Mouse (Mus musculus) lung, embryonic 14.5 days (tissue): ENCODE data around the gene Mmaa. TPM values are rescaled to one million over a fixed set of nuclear protein-coding genes. Genes with fewer than 3 reads are reported as not detected.

Experiments used
- ATAC-seq: fragments of 200-750 bp; cut with Nextera tagmentation; 2 replicates; pipeline ENCODE4 v1.8.0; 2017; ENCODE audit warnings: mild to moderate bottlenecking, moderate TSS enrichment, moderate library complexity; ENCODE audit not compliant: insufficient read depth
- DNase-seq: peaks from one replicate; pipeline ENCODE4 v3.0.0-alpha.2; 2015
- H3K27ac ChIP-seq: fragments of 300-500 bp; sonication (generic); 2 replicates; pipeline ENCODE4 v1.5.1; 2014; ENCODE audit warnings: low read depth, mild to moderate bottlenecking, moderate library complexity
- H3K27me3 ChIP-seq: fragments of 300-500 bp; sonication (generic); 2 replicates; pipeline ENCODE4 v1.6.1; 2014; ENCODE audit warnings: low read length, control low read depth; ENCODE audit not compliant: insufficient read depth
- H3K36me3 ChIP-seq: fragments of 300-500 bp; sonication (generic); 2 replicates; pipeline ENCODE4 v1.6.1; 2014; ENCODE audit warnings: control low read depth; ENCODE audit not compliant: insufficient read depth
- H3K4me1 ChIP-seq: fragments of 300-500 bp; sonication (generic); 2 replicates; pipeline ENCODE4 v1.6.1; 2014; ENCODE audit warnings: antibody characterized with exemption, control low read depth; ENCODE audit not compliant: insufficient read depth
- H3K4me2 ChIP-seq: fragments of 300-500 bp; sonication (generic); 2 replicates; pipeline ENCODE4 v1.6.1; 2014; ENCODE audit warnings: mild to moderate bottlenecking
- H3K4me3 ChIP-seq: fragments of 300-500 bp; sonication (generic); 2 replicates; pipeline ENCODE4 v1.5.1; 2014; ENCODE audit warnings: low read depth, low read length
- H3K9ac ChIP-seq: fragments of 300-500 bp; sonication (generic); 2 replicates; pipeline ENCODE4 v1.6.1; 2014
- H3K9me3 ChIP-seq: fragments of 300-500 bp; sonication (generic); 2 replicates; pipeline ENCODE4 v1.6.1; 2016; ENCODE audit warnings: low read depth, low read length, control low read depth
- CTCF ChIP-seq: IDR thresholded peaks from 2 replicates; pipeline ENCODE4 v1.5.1; 2016; ENCODE audit warnings: antibody characterized with exemption, low read depth
- whole genome bisulfite sequencing: fragments of 180-500 bp; shearing (Covaris S2); extraction: QIAGEN DNeasy Blood & Tissue Kit; methylation state at CpG from one replicate; pipeline ENCODE4 v1.1.7; 2014; 5-methylcytosine and 5-hydroxymethylcytosine counted together
- polyA plus RNA-seq: library from polyadenylated mRNA; unstranded; fragments of >200 nt; fragmentation: Nextera tagmentation; extraction: Ambion mirVana; gene quantifications from 2 replicates; pipeline ENCODE4 v1.2.1, GENCODE M21; 2014

Mmaa gene
- polyA plus RNA-seq, 1 experiment from 2014 or later, result 9.9 TPM

DNA sequence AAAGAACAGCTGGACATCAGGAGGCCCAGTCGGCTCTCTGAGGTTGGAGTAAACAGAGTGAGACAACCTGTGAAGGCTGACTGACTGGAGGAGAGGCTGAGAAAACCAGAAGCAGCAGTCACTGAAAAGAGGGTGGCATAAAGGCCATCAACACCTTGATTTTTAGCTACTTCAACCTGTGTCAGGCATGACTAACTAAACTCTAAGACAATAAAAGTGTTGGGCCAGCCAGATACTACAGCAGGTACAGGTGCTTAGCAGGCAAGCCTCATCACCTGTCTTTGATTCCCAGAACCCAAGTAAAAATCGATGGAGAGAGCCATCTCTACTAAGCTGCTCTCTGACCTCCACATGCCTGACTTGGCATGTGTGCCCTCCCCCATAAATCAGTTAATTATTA lies 6.1 kb downstream of the Mmaa start:
- H3K9ac ChIP-seq, result no peak overlapping the region
- H3K4me1 ChIP-seq, result peaks cover 7% of the 10 kb centered on the region; the same call in 1 of the 2 replicates
- DNase-seq (no peak), ATAC-seq (no peak)
- no peaks in the 10 kb centered on the region for H3K9me3 ChIP-seq
- no peak for TF ChIP-seq CTCF
- H3K36me3 ChIP-seq, result no peaks in the 10 kb centered on the region
- no peak overlapping the region for H3K4me2 ChIP-seq
- no peaks in the 10 kb centered on the region for H3K27me3 ChIP-seq
- WGBS, result 45% methylated on average over 2 of the region's 2 CpGs
- no peak overlapping the region for H3K4me3 ChIP-seq
- H3K27ac ChIP-seq, result no peak overlapping the region

DNA sequence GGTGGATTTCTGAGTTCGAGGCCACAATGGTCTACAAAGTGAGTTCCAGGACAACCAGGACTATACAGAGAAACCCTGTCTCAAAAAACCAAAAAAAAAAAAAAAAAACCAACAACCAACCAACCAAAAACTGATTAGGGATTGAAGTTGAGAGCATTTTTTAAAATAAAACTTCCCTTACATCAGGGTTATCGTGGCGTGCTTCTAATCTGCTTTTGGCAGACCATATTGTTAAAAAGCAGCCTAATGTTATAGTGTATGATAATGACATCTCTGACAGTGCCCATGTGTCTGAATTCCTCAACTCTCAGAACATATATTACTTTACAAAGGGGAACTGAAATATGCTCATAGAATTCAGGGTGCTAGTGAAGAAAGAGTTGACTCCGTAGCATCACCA lies 6.5 kb downstream of the Mmaa start:
- H3K27ac ChIP-seq, result no peak overlapping the region
- H3K36me3 ChIP-seq, result no peaks in the 10 kb centered on the region
- DNase-seq, result no peak
- no peaks in the 10 kb centered on the region for H3K27me3 ChIP-seq
- H3K4me3 ChIP-seq, result no peak overlapping the region
- TF ChIP-seq CTCF, result no peak
- H3K9ac ChIP-seq, result no peak overlapping the region
- no peaks in the 10 kb centered on the region for H3K9me3 ChIP-seq
- 86% methylated on average over 4 of the region's 4 CpGs for WGBS
- no peak overlapping the region for H3K4me2 ChIP-seq
- H3K4me1 ChIP-seq, result peaks cover 3% of the 10 kb centered on the region; the same call in 1 of the 2 replicates
- ATAC-seq, result no peak

DNA sequence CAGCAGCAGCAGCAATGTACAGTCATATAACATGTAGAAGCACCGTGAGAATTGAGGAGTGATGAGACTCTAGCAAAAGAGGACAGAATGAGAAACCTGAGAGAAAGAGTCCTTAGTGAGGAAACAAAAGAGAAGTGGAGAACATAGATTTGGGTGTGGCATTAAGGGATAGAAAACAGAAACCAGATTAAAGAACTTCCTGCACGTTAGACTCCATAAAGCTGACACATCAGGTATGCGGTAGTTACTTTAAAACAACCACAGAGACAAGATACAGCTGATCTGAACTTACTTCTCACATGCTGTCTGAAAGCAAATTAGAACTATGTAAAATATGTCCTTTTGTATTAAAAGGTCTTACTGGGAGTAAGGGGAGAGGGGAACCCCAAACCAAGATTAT lies 8.3 kb downstream of the Mmaa start:
- 86% methylated on average over 3 of the region's 3 CpGs for WGBS
- Histone ChIP-seq H3K4me3 (no peak overlapping the region), H3K9ac (no peak overlapping the region), H3K9me3 (no peaks in the 10 kb centered on the region), H3K27me3 (no peaks in the 10 kb centered on the region), H3K4me2 (no peak overlapping the region), H3K27ac (no peak overlapping the region), H3K4me1 (no peaks in the 10 kb centered on the region), H3K36me3 (no peaks in the 10 kb centered on the region)
- no peak for DNase-seq
- no peak for TF ChIP-seq CTCF
- no peak for ATAC-seq

DNA sequence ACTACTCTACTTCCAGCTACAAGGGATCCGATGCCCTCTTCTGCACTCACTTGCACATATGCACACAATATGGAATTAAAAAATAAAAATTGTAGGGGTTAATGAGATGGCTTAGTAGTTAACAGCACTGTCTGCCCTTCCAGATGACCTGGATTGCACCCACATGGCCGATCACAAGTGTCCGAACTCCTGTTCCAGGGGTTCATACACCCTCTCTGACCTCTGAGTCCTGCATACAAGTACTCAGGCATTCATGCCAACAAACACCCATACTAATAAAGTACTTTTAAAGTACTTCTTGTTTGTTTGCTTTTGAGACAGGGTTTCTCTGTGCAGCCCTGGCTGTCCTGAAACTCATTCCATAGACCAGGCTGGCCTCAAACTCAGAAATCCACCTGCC lies 10.1 kb downstream of the Mmaa start:
- Histone ChIP-seq H3K27ac (no peak overlapping the region), H3K4me1 (no peaks in the 10 kb centered on the region), H3K4me2 (no peak overlapping the region), H3K27me3 (no peaks in the 10 kb centered on the region), H3K9ac (no peak overlapping the region), H3K9me3 (no peaks in the 10 kb centered on the region), H3K36me3 (0 out of 2 replicates have a peak, but pooled peaks cover 3% of the 10 kb centered on the region), H3K4me3 (no peak overlapping the region)
- DNase-seq (no peak), ATAC-seq (no peak)
- no peak for TF ChIP-seq CTCF
- WGBS, result 85% methylated on average over 3 of the region's 3 CpGs

DNA sequence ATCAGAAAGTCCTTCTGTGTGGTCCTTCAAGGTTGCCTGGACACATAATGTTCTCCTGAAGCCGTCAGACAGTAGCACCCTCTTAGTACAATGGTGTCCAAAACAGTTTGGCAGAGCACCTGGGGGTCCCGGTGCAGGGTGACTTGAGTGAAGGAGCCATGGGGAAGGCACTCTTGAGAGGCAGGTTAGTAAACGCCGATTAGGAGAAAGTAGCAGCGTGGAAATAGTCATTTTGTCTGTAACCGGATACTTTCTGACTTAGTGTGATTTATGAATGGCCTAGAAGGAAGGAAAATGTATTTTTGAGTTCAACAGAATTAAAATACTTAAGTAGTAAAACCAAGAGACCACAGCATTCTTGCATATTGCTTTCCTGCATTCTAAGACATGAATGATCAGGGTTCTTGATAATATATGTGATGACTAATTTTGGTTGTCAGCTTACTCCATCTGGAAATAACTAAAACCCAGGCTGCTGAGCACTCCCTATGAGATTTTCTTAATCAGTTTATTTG lies 13.3 kb downstream of the Mmaa start:
- DNase-seq, result no peak
- TF ChIP-seq CTCF, result no peak
- Histone ChIP-seq H3K36me3 (0 out of 2 replicates have a peak, but pooled peaks cover 3% of the 10 kb centered on the region), H3K27me3 (no peaks in the 10 kb centered on the region), H3K9me3 (no peaks in the 10 kb centered on the region), H3K9ac (no peak overlapping the region), H3K4me2 (no peak overlapping the region), H3K27ac (no peak overlapping the region), H3K4me1 (no peaks in the 10 kb centered on the region), H3K4me3 (no peak overlapping the region)
- ATAC-seq, result no peak
- 66% methylated on average over 6 of the region's 6 CpGs for WGBS

DNA sequence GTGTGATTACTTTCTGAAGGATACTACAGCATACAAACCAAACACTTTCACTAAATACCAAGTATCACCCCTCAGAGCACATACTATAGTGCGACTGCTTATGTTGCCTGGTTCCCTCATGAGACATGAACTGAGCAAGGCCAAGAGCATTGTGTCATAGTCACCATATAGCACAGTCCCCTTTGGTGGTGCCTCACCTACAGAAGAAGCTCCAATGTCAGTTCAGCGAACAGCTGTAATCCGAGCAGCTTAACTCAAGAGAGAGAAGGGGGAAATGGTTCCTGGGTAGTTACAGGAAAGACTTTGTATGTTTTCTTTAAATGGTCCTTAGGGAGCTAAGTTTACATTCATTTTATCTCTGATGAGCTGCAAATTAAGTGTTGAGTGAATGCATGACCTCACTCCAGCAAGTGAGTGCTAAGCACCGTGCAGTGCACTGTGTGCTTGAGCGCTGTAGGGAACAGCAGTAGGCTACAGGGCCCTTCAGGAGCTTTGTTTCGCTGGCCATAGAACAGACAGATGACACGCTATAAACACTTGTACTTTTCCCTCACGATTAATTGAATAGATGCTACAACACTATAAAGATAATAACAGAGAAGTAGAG lies 17.4 kb downstream of the Mmaa start:
- peak; percentile 97 for ATAC-seq
- 22% methylated on average over 8 of the region's 8 CpGs for WGBS
- no peak for TF ChIP-seq CTCF
- H3K27ac ChIP-seq, result no peak overlapping the region
- H3K4me3 ChIP-seq, result no peak overlapping the region
- peak; percentile 88 for DNase-seq
- no peaks in the 10 kb centered on the region for H3K9me3 ChIP-seq
- H3K9ac ChIP-seq, result no peak overlapping the region
- H3K4me2 ChIP-seq, result no peak overlapping the region
- H3K4me1 ChIP-seq, result no peaks in the 10 kb centered on the region
- no peaks in the 10 kb centered on the region for H3K27me3 ChIP-seq
- peaks cover 10% of the 10 kb centered on the region for H3K36me3 ChIP-seq

DNA sequence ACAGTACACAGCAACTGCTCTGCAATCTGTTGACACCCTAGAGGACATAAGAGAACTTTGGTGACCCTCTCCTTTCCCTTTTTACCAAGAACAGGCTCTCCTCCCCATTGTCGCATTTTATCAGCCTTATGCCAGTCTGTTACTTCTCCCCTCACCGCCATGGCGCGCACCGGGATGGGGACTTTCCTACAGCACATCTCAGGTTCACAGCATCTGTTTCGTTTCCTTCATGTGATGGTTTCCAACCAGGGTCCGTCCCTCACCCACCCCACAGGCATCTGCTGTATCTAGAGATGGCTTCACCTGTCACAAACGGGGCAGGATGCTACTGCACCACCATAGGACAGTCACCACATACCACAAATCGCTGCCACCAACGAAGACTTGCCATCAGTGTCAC lies 19.8 kb downstream of the Mmaa start:
- H3K27ac ChIP-seq, result no peak overlapping the region
- WGBS, result 92% methylated on average over 10 of the region's 10 CpGs
- no peaks in the 10 kb centered on the region for H3K27me3 ChIP-seq
- no peaks in the 10 kb centered on the region for H3K4me1 ChIP-seq
- DNase-seq (no peak), ATAC-seq (no peak)
- TF ChIP-seq CTCF, result no peak
- no peaks in the 10 kb centered on the region for H3K9me3 ChIP-seq
- no peak overlapping the region for H3K4me2 ChIP-seq
- H3K9ac ChIP-seq, result no peak overlapping the region
- no peak overlapping the region for H3K4me3 ChIP-seq
- peaks cover 10% of the 10 kb centered on the region for H3K36me3 ChIP-seq
